Mouse (Mus musculus) embryonic facial prominence, embryonic 13.5 days (tissue): Measurements from ENCODE around the gene C8a. TPM values are rescaled to one million over a fixed set of nuclear protein-coding genes. Genes with fewer than 3 reads are reported as not detected.

ENCODE experiments used
- ATAC-seq: fragments of 200-750 bp; cut with Nextera tagmentation; 2 replicates; pipeline ENCODE4 v1.8.0; 2017; ENCODE audit warnings: low read depth; ENCODE audit not compliant: insufficient number of reproducible peaks, insufficient read depth, low FRiP score, low TSS enrichment
- H3K27ac ChIP-seq: fragments of 300-500 bp; sonication (generic); 2 replicates; pipeline ENCODE4 v1.5.1; 2015; ENCODE audit warnings: moderate library complexity, mild to moderate bottlenecking, inconsistent platforms
- H3K27me3 ChIP-seq: fragments of 300-500 bp; sonication (generic); 2 replicates; pipeline ENCODE4 v1.6.1; 2015; ENCODE audit warnings: mild to moderate bottlenecking, inconsistent platforms
- H3K36me3 ChIP-seq: fragments of 300-500 bp; sonication (generic); 2 replicates; pipeline ENCODE4 v1.6.1; 2015; ENCODE audit warnings: mild to moderate bottlenecking, inconsistent platforms
- H3K4me1 ChIP-seq: fragments of 300-500 bp; sonication (generic); 2 replicates; pipeline ENCODE4 v1.6.1; 2015; ENCODE audit warnings: inconsistent platforms
- H3K4me2 ChIP-seq: fragments of 300-500 bp; sonication (generic); 2 replicates; pipeline ENCODE4 v1.6.1; 2015; ENCODE audit warnings: moderate library complexity, mild to moderate bottlenecking, inconsistent platforms
- H3K4me3 ChIP-seq: fragments of 300-500 bp; sonication (generic); 2 replicates; pipeline ENCODE4 v1.5.1; 2015; ENCODE audit warnings: mild to moderate bottlenecking, inconsistent platforms
- H3K9ac ChIP-seq: fragments of 300-500 bp; sonication (generic); 2 replicates; pipeline ENCODE4 v1.6.1; 2015; ENCODE audit warnings: mild to moderate bottlenecking, inconsistent platforms
- H3K9me3 ChIP-seq: fragments of 300-500 bp; sonication (generic); 2 replicates; pipeline ENCODE4 v1.6.1; 2016; ENCODE audit warnings: inconsistent platforms
- WGBS: fragments of 180-500 bp; shearing (Covaris S2); methylation state at CpG from one replicate; pipeline ENCODE4 v1.1.7; 2015; ENCODE audit warnings: mixed read lengths; 5-methylcytosine and 5-hydroxymethylcytosine counted together
- polyA plus RNA-seq: library from polyadenylated mRNA; unstranded; fragments of >200 nt; fragmentation: Nextera tagmentation; extraction: Ambion mirVana; gene quantifications from 2 replicates; pipeline ENCODE4 v1.2.1, GENCODE M21; 2015

The C8a gene
- polyA plus RNA-seq, 1 experiment from 2014 or later = not detected

GRCm38 (mm10) chr4:104838342-104838741 lies 37.9 kb downstream of the C8a start:
- ATAC-seq = no peak
- Histone ChIP-seq H3K9me3 (no peaks in the 10 kb centered on the region), H3K4me1 (peaks cover 4% of the 10 kb centered on the region; the same call in 1 of the 2 replicates), H3K36me3 (no peaks in the 10 kb centered on the region), H3K27ac (no peak overlapping the region), H3K9ac (no peak overlapping the region), H3K27me3 (no peaks in the 10 kb centered on the region), H3K4me2 (no peak overlapping the region), H3K4me3 (no peak overlapping the region)
- 77% methylated on average over 2 of the region's 2 CpGs for WGBS

DNA sequence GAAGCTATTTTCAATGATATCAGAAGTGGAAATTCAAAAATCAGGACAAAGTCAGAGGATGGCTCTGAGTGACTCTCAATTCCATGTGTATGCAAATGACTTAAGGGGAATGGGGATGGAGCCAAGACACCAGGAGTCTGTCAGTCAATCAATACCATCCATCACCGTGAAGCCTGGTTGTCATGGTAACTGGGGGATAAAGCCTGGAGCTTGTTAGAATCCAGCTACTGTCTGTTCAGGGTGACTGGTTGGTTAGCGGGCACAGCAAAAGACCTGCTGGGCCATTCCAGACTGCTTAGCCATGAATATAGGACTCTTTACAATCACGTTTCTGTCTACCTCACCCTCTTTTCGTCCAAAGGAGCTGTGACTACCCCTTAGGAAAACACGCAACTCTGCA lies 41.1 kb downstream of the C8a start:
- Histone ChIP-seq H3K4me1 (peaks cover 4% of the 10 kb centered on the region; the same call in 1 of the 2 replicates), H3K36me3 (no peaks in the 10 kb centered on the region), H3K9me3 (no peaks in the 10 kb centered on the region), H3K27me3 (no peaks in the 10 kb centered on the region), H3K4me2 (no peak overlapping the region), H3K9ac (no peak overlapping the region), H3K4me3 (no peak overlapping the region), H3K27ac (no peak overlapping the region)
- WGBS = 31% methylated on average over 5 of the region's 5 CpGs
- no peak for ATAC-seq

DNA sequence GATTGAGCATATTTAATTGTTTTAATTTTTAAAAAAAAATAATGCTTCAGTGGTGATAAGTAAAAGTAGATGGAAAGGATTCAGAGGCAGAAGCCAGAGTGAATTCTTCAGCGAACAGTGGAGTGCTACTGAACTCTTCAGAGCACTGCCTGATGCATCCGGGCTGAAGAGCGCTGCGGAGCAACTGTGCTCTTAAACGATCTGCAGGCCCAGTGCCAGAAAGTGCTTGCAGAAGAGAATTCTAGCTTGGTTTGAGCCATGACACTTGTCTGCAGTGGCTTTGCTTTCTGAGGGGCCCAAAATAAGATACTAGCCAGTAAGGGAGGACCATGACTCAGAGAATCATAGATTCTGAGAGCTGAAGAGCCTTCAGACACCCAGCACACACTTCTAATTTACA lies 47.3 kb downstream of the C8a start:
- Histone ChIP-seq H3K4me1 (no peaks in the 10 kb centered on the region), H3K9me3 (no peaks in the 10 kb centered on the region), H3K4me2 (no peak overlapping the region), H3K27ac (no peak overlapping the region), H3K27me3 (no peaks in the 10 kb centered on the region), H3K9ac (no peak overlapping the region), H3K4me3 (no peak overlapping the region), H3K36me3 (no peaks in the 10 kb centered on the region)
- 77% methylated on average over 5 of the region's 5 CpGs for WGBS
- ATAC-seq = no peak

DNA sequence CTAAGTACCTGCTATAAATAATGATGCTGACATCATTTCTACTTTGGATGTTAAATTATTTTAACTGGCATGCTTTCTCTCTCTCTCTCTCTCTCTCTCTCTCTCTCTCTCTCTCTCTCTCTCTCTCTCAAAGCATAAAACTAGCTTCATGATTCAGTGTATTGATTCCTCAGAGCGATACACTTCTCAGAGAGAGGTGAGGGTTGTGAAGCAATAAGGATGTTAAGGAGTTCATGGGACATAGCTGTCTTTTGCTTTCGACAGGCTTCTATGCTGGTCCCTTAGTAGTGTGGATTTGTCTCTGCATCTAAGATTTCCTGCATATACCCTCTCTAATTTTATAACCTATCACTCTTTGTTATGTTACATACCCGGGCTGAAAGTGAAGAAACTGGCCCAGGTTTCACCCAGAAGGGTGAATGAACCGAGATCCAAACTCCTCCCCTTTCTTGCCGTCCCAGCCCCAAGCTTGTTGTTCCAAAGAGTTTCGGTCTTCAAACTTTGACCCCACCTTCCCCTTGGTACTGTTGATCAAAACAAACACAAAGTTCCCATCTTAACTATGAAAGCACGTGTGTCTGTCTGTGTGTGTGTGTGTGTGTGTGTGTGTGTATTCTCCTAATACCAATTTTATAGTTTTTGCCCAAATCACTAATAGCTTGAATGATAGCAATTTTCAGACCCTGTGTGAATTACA lies 51.7 kb downstream of the C8a start:
- no peak overlapping the region for H3K4me3 ChIP-seq
- H3K27ac ChIP-seq = no peak overlapping the region
- H3K9me3 ChIP-seq = no peaks in the 10 kb centered on the region
- H3K4me2 ChIP-seq = no peak overlapping the region
- H3K27me3 ChIP-seq = no peaks in the 10 kb centered on the region
- H3K4me1 ChIP-seq = no peaks in the 10 kb centered on the region
- H3K9ac ChIP-seq = no peak overlapping the region
- ATAC-seq = no peak
- no peaks in the 10 kb centered on the region for H3K36me3 ChIP-seq
- WGBS = 64% methylated on average over 7 of the region's 7 CpGs

- H3K9me3 ChIP-seq = no peaks in the 10 kb centered on the region
- H3K36me3 ChIP-seq = no peaks in the 10 kb centered on the region
- H3K4me1 ChIP-seq = no peaks in the 10 kb centered on the region
- H3K4me3 ChIP-seq = no peak overlapping the region
- no peaks in the 10 kb centered on the region for H3K27me3 ChIP-seq
- no peak for ATAC-seq
- no peak overlapping the region for H3K9ac ChIP-seq
- WGBS = 72% methylated on average over 4 of the region's 4 CpGs
- H3K4me2 ChIP-seq = no peak overlapping the region
- no peak overlapping the region for H3K27ac ChIP-seq
These were observed 52.5 kb downstream of the C8a start for GRCm38 (mm10) chr4:104823597-104824101.

GRCm38 (mm10) chr4:104819891-104820290 lies 56.3 kb downstream of the C8a start:
- Histone ChIP-seq H3K9me3 (no peaks in the 10 kb centered on the region), H3K4me3 (no peak overlapping the region), H3K27ac (no peak overlapping the region), H3K36me3 (no peaks in the 10 kb centered on the region), H3K27me3 (no peaks in the 10 kb centered on the region), H3K4me2 (no peak overlapping the region), H3K9ac (no peak overlapping the region), H3K4me1 (no peaks in the 10 kb centered on the region)
- WGBS = 33% methylated on average over 4 of the region's 4 CpGs
- ATAC-seq = no peak

- Histone ChIP-seq H3K4me2 (no peak overlapping the region), H3K9ac (no peak overlapping the region), H3K36me3 (no peaks in the 10 kb centered on the region), H3K27ac (no peak overlapping the region), H3K4me3 (no peak overlapping the region), H3K27me3 (no peaks in the 10 kb centered on the region), H3K4me1 (no peaks in the 10 kb centered on the region), H3K9me3 (no peaks in the 10 kb centered on the region)
- WGBS = 36% methylated on average over 4 of the region's 4 CpGs
- no peak for ATAC-seq
These were observed 57.2 kb downstream of the C8a start for GRCm38 (mm10) chr4:104818986-104819385.

- Histone ChIP-seq H3K9ac (no peak overlapping the region), H3K4me3 (no peak overlapping the region), H3K4me2 (no peak overlapping the region), H3K4me1 (no peaks in the 10 kb centered on the region), H3K36me3 (no peaks in the 10 kb centered on the region), H3K9me3 (no peaks in the 10 kb centered on the region), H3K27me3 (no peaks in the 10 kb centered on the region), H3K27ac (no peak overlapping the region)
- no peak for ATAC-seq
- 39% methylated on average over 2 of the region's 2 CpGs for WGBS
These were observed 58.7 kb downstream of the C8a start for GRCm38 (mm10) chr4:104817509-104817908.

DNA sequence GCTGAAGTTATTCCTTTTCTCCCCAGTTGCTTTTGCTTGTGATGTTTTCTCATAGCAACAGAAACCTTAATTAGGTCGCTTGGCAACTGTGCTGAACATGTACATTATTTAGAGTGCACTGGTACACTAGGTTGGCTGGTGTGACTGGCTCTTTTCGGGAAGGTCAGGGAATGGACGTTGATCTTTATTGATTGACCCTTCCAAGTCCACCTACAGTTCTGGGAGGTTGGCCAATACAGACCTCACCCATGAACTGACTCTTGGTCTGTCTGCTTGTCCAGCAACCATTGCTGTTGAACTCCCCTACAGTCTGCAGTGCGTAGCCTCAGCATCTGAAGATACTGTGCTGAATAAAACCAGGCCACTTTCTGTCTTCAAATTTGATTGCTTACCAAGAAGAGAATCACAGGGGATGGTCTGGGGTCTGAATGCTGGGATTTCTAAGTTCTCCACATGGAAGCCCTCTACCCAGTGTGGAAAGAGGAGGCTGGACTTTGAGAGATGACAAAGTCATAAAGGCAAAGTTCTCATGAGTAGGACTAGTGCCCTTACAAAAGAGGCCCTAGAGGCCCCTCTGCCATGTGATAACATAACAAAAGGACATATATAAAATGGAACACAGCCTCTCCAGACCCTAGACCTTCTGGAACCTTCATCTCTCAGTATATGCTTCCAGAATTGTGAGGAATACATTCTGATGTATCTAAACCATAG lies 59.5 kb downstream of the C8a start:
- no peak for ATAC-seq
- H3K4me3 ChIP-seq = no peak overlapping the region
- no peak overlapping the region for H3K27ac ChIP-seq
- no peaks in the 10 kb centered on the region for H3K4me1 ChIP-seq
- H3K4me2 ChIP-seq = no peak overlapping the region
- 88% methylated on average over 4 of the region's 4 CpGs for WGBS
- H3K36me3 ChIP-seq = no peaks in the 10 kb centered on the region
- no peaks in the 10 kb centered on the region for H3K9me3 ChIP-seq
- H3K27me3 ChIP-seq = no peaks in the 10 kb centered on the region
- H3K9ac ChIP-seq = no peak overlapping the region

- H3K27me3 ChIP-seq = no peaks in the 10 kb centered on the region
- no peak for ATAC-seq
- no peaks in the 10 kb centered on the region for H3K4me1 ChIP-seq
- H3K9ac ChIP-seq = no peak overlapping the region
- no peak overlapping the region for H3K4me3 ChIP-seq
- no peak overlapping the region for H3K4me2 ChIP-seq
- H3K9me3 ChIP-seq = no peaks in the 10 kb centered on the region
- WGBS = 81% methylated on average over 2 of the region's 2 CpGs
- no peak overlapping the region for H3K27ac ChIP-seq
- H3K36me3 ChIP-seq = no peaks in the 10 kb centered on the region
These were observed 62.6 kb downstream of the C8a start for GRCm38 (mm10) chr4:104813617-104814016.

DNA sequence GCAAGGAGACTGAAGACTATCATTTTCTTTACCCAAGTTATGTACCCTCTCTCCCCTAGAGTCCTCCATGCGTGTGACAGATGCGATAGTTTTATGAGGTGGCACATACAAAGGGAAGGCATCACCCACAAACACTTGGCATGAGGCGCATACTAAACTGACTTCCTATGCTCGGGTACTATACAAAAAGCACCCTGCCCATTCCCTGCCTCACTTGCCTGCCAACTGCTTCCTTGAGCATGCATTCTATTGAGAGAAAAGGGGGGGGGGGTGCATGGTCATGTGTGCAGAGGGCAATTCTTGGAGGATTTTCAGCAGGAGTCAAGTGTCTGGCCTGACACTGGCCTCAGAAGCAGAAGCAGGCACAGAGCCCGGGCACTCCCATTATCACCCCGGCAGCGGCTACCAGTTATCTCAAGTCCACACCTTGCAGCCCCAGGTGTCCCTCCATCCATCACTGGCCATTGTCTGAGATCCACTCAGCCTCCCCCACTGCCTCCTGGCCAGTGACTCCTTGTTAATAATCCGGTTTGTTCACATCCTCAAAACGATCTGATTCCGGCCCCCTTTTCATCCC lies 65.4 kb downstream of the C8a start:
- H3K27me3 ChIP-seq = no peaks in the 10 kb centered on the region
- H3K4me2 ChIP-seq = no peak overlapping the region
- no peaks in the 10 kb centered on the region for H3K36me3 ChIP-seq
- H3K4me3 ChIP-seq = no peak overlapping the region
- no peak for ATAC-seq
- no peak overlapping the region for H3K27ac ChIP-seq
- H3K9me3 ChIP-seq = no peaks in the 10 kb centered on the region
- H3K9ac ChIP-seq = no peak overlapping the region
- 88% methylated on average over 10 of the region's 10 CpGs for WGBS
- H3K4me1 ChIP-seq = no peaks in the 10 kb centered on the region
